Mouse (Mus musculus) lung, embryonic 14.5 days (tissue): ENCODE results near the gene Lrrc19. TPM values are rescaled to one million over a fixed set of nuclear protein-coding genes. Genes with fewer than 3 reads are reported as not detected.
"Not testable (repeated sequence)": the region's sequence is repeated elsewhere in the genome, so short reads cannot be mapped to it uniquely, and the experiment has no call there.

Experiments
- ATAC-seq: fragments of 200-750 bp; cut with Nextera tagmentation; 2 replicates; pipeline ENCODE4 v1.8.0; 2017; ENCODE audit warnings: mild to moderate bottlenecking, moderate TSS enrichment, moderate library complexity; ENCODE audit not compliant: insufficient read depth
- DNase-seq: peaks from one replicate; pipeline ENCODE4 v3.0.0-alpha.2; 2015
- H3K27ac ChIP-seq: fragments of 300-500 bp; sonication (generic); 2 replicates; pipeline ENCODE4 v1.5.1; 2014; ENCODE audit warnings: low read depth, mild to moderate bottlenecking, moderate library complexity
- H3K27me3 ChIP-seq: fragments of 300-500 bp; sonication (generic); 2 replicates; pipeline ENCODE4 v1.6.1; 2014; ENCODE audit warnings: low read length, control low read depth; ENCODE audit not compliant: insufficient read depth
- H3K36me3 ChIP-seq: fragments of 300-500 bp; sonication (generic); 2 replicates; pipeline ENCODE4 v1.6.1; 2014; ENCODE audit warnings: control low read depth; ENCODE audit not compliant: insufficient read depth
- H3K4me1 ChIP-seq: fragments of 300-500 bp; sonication (generic); 2 replicates; pipeline ENCODE4 v1.6.1; 2014; ENCODE audit warnings: antibody characterized with exemption, control low read depth; ENCODE audit not compliant: insufficient read depth
- H3K4me2 ChIP-seq: fragments of 300-500 bp; sonication (generic); 2 replicates; pipeline ENCODE4 v1.6.1; 2014; ENCODE audit warnings: mild to moderate bottlenecking
- H3K4me3 ChIP-seq: fragments of 300-500 bp; sonication (generic); 2 replicates; pipeline ENCODE4 v1.5.1; 2014; ENCODE audit warnings: low read depth, low read length
- H3K9ac ChIP-seq: fragments of 300-500 bp; sonication (generic); 2 replicates; pipeline ENCODE4 v1.6.1; 2014
- H3K9me3 ChIP-seq: fragments of 300-500 bp; sonication (generic); 2 replicates; pipeline ENCODE4 v1.6.1; 2016; ENCODE audit warnings: low read depth, low read length, control low read depth
- CTCF ChIP-seq: IDR thresholded peaks from 2 replicates; pipeline ENCODE4 v1.5.1; 2016; ENCODE audit warnings: antibody characterized with exemption, low read depth
- WGBS: fragments of 180-500 bp; shearing (Covaris S2); extraction: QIAGEN DNeasy Blood & Tissue Kit; methylation state at CpG from one replicate; pipeline ENCODE4 v1.1.7; 2014; 5-methylcytosine and 5-hydroxymethylcytosine counted together
- polyA plus RNA-seq: library from polyadenylated mRNA; unstranded; fragments of >200 nt; fragmentation: Nextera tagmentation; extraction: Ambion mirVana; gene quantifications from 2 replicates; pipeline ENCODE4 v1.2.1, GENCODE M21; 2014

Gene Lrrc19
- 0.64 and 0.85 TPM in 2 replicates for polyA plus RNA-seq

DNA sequence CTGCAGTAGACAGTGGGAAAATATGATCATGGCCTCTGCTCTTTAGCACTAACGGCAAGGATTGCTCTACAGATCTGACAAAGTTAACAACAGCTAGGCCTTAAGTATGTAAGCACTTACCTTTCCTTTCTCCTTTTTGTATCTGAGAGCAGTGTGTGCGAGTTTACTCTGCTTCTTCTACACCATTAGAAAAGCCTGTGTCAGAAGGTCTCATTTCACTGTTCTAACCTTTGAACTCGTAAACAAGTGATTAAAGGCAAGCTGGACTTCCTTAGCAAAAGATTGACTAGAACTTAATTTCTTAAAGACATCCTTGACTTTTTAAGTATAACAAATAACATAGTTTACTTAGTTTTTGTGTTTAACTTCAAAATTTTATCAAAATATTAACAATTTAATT lies at the start of gene Lrrc19:
Lrrc19 (minus strand) TSS at position 225 of the 400 bp plus-strand sequence.
- Histone ChIP-seq H3K4me2 (no peak within 1 kb of the TSS), H3K36me3 (peaks cover 6% of the 10 kb centered on the region; the same call in 1 of the 2 replicates), H3K4me1 (no peaks in the 10 kb centered on the region), H3K27me3 (no peaks in the 10 kb centered on the region), H3K4me3 (no peak within 1 kb of the TSS), H3K27ac (no peak within 1 kb of the TSS), H3K9me3 (no peaks in the 10 kb centered on the region), H3K9ac (no peak within 1 kb of the TSS)
- no peak for TF ChIP-seq CTCF
- 78% methylated on average over 3 of the region's 3 CpGs for WGBS
- DNase-seq (no peak), ATAC-seq (no peak)

DNA sequence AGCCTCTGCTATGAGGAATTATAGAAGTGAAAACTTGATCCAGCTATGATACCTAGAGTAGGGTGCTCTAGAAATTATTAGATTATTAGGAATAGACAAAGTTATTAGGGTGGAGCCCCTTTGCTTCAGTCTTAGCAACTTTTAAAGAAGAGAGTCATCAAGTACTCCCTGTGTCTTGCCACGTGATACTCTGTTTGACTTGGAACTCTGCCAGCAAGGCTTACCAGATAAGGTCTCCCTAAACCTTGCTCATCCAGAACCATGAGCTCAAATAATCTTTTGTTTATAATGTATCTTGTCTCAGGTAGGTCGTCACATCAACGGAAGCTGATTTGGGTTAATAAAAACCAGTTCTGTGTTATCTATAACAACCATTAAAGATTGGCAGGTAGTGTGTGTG lies 46.4 kb upstream of the Lrrc19 start:
- H3K4me3 ChIP-seq, result no peak overlapping the region

DNA sequence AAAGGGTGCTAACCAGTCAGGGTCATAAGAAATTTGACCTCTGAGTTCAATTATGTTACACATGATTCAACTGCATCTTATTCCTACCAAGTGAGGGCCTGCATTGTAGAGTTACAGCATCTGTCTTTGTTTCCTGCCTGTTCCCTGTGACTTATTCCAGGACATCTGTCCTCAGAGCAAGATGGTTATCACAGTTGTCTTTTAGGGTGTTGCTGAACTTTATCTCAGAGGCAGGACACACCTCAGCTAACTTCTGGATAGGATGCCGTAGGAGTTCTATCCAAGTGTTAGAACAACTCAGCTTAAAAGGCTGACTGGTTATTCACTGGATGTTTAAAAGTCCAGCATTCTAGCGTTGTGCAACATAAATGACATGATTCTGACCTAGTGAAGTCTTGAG lies 42.2 kb upstream of the Lrrc19 start:
- Histone ChIP-seq H3K4me1 (no peaks in the 10 kb centered on the region), H3K9ac (no peak overlapping the region), H3K27me3 (no peaks in the 10 kb centered on the region), H3K27ac (no peak overlapping the region), H3K4me3 (no peak overlapping the region), H3K9me3 (no peaks in the 10 kb centered on the region), H3K36me3 (peaks cover 11% of the 10 kb centered on the region; the same call in 1 of the 2 replicates), H3K4me2 (no peak overlapping the region)
- no peak for TF ChIP-seq CTCF
- ATAC-seq, result no peak
- WGBS, result 82% methylated on average over 2 of the region's 2 CpGs
- no peak for DNase-seq

More for the DNA sequence above, 46.4 kb upstream of the Lrrc19 start:
- H3K27ac ChIP-seq, result no peak overlapping the region
- no peaks in the 10 kb centered on the region for H3K36me3 ChIP-seq
- WGBS, result 36% methylated on average over 3 of the region's 3 CpGs
- H3K9me3 ChIP-seq, result no peaks in the 10 kb centered on the region
- TF ChIP-seq CTCF, result no peak
- no peaks in the 10 kb centered on the region for H3K27me3 ChIP-seq
- no peak overlapping the region for H3K9ac ChIP-seq
- no peaks in the 10 kb centered on the region for H3K4me1 ChIP-seq
- no peak overlapping the region for H3K4me2 ChIP-seq
- ATAC-seq (no peak), DNase-seq (peak; percentile 24)

DNA sequence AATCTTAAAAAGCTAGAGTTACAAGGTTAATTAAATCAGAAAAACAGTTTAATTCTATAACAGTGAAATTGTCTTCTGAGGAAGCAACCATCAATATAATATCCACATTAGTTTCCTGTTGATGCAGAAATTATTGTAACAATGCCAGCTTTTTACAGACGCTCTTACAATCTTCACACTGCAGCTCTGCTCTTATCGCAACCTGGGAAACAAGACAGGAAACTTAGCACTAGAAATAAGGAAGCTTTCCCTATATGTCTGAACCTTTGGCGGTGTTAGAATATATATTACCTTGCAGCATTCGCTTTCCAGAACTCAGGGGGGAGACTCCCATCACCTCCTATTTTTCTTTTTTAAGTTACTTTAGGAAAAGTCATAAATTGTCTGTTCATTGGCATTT lies 41.1 kb upstream of the Lrrc19 start:
- peak; percentile 39 for DNase-seq
- 72% methylated on average over 4 of the region's 4 CpGs for WGBS

DNA sequence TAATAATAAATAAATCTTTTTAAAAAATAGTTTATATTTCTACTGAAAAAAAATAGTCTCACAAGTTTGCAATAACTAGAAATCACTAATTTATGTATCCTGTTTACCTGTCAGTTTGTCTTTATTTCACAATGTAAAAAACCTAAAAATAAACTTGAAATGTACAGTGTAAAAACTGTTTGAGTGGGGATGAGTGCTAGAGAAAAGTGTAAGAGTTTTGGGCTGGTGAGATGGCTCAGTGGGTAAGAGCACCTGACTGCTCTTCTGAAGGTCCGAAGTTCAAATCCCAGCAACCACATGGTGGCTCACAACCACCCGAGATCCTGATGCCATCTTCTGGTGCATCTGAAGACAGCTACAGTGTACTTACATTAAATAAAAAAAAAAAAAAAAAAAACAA lies 39.9 kb upstream of the Lrrc19 start:
- H3K36me3 ChIP-seq, result peaks cover 14% of the 10 kb centered on the region; the same call in 1 of the 2 replicates
- H3K27ac ChIP-seq, H3K9ac ChIP-seq, H3K27me3 ChIP-seq, H3K4me2 ChIP-seq, H3K9me3 ChIP-seq, DNase-seq, ATAC-seq, H3K4me3 ChIP-seq, H3K4me1 ChIP-seq: not testable (repeated sequence)
- 63% methylated on average over 2 of the region's 2 CpGs for WGBS

More for the DNA sequence above, 41.1 kb upstream of the Lrrc19 start:
- Histone ChIP-seq H3K27me3 (no peaks in the 10 kb centered on the region), H3K4me1 (no peaks in the 10 kb centered on the region), H3K4me2 (no peak overlapping the region), H3K4me3 (no peak overlapping the region), H3K36me3 (peaks cover 14% of the 10 kb centered on the region; the same call in 1 of the 2 replicates), H3K9ac (no peak overlapping the region), H3K9me3 (no peaks in the 10 kb centered on the region), H3K27ac (no peak overlapping the region)
- ATAC-seq, result no peak
- no peak for TF ChIP-seq CTCF

DNA sequence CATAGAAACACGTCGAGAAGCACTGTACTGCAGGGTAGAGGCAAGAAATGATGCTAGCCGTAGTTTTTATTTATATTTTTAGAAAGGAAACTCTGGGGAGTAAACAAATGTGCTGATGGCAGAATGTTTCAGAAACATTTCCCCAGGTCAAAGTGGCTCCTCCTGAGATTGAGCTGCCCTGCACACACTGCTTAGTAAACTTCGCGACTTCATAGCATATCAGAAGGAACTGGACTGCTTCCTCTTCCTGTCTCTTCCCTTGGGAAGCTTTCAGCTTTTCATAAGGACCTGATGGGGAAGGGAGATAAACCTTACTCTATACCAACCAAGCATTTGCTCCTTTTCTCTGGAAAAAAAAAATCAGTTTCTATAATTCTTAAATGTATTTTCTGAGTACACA lies 33.4 kb upstream of the Lrrc19 start:
- H3K4me3 ChIP-seq, result no peak overlapping the region
- no peak overlapping the region for H3K4me2 ChIP-seq
- 82% methylated on average over 5 of the region's 5 CpGs for WGBS
- H3K27me3 ChIP-seq, result no peaks in the 10 kb centered on the region
- no peak for TF ChIP-seq CTCF
- H3K27ac ChIP-seq, result no peak overlapping the region
- H3K4me1 ChIP-seq, result no peaks in the 10 kb centered on the region
- H3K9ac ChIP-seq, result no peak overlapping the region
- no peaks in the 10 kb centered on the region for H3K9me3 ChIP-seq
- DNase-seq, result peak; percentile 52
- ATAC-seq, result no peak; the same call in 1 of the 2 replicates
- peaks cover 31% of the 10 kb centered on the region for H3K36me3 ChIP-seq

DNA sequence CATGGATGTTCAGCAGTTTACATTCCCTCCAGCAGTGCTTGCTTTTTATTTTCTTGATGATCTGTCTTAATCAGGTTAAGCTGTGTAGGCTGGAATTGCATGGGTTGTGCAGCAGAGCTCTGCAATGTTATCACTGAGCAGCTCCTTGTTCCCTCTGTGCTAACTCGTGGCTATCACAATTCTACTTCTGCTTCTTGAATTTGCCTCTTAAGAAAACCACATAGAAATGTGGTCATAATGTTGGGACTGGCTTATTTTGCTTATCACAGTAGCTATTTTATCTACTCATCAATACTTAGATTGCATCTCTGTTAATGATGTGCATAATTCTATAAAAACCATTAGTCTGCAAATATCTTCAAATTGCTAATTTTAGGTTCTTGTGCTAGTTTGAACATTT lies 32.1 kb upstream of the Lrrc19 start:
- no peak for ATAC-seq
- Histone ChIP-seq H3K36me3 (peaks cover 26% of the 10 kb centered on the region), H3K4me3 (no peak overlapping the region), H3K4me2 (no peak overlapping the region), H3K4me1 (no peaks in the 10 kb centered on the region), H3K27ac (no peak overlapping the region), H3K9me3 (no peaks in the 10 kb centered on the region), H3K27me3 (no peaks in the 10 kb centered on the region), H3K9ac (no peak overlapping the region)
- no peak for DNase-seq
- WGBS, result 67% methylated on average over 1 of the region's 1 CpGs
- TF ChIP-seq CTCF, result no peak

DNA sequence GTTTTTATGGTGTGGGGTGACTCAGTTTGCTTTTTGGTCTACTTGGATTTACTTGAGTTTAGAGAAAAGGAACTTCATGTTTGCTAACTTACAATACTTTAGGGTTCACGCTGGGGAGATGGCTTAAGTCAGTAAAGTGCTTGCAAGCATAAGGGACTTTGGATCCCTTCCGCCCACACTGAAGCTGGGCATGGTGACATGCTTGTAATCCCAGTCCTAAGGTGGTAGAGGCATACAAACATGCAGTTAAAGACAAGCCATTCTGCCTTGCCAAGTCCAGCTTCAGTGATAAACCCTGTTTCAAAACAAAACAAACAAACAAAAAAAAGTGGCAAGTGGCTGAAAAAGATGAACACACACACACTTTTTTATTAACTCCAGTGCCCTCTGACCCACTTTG lies 31.2 kb upstream of the Lrrc19 start:
- WGBS, result 87% methylated on average over 2 of the region's 2 CpGs

More for the DNA sequence above, 31.2 kb upstream of the Lrrc19 start:
- H3K36me3 ChIP-seq, result peaks cover 23% of the 10 kb centered on the region
- no peak overlapping the region for H3K27ac ChIP-seq
- H3K4me1 ChIP-seq, result no peaks in the 10 kb centered on the region
- no peak overlapping the region for H3K4me3 ChIP-seq
- TF ChIP-seq CTCF, result no peak
- no peak overlapping the region for H3K9ac ChIP-seq
- H3K9me3 ChIP-seq, result no peaks in the 10 kb centered on the region
- DNase-seq, result no peak
- H3K4me2 ChIP-seq, result no peak overlapping the region
- no peaks in the 10 kb centered on the region for H3K27me3 ChIP-seq
- ATAC-seq, result no peak
